Mouse (Mus musculus) gastrocnemius, adult 2 months (tissue): ENCODE measurements around the gene Gemin5. TPM values are rescaled to one million over a fixed set of nuclear protein-coding genes. Genes with fewer than 3 reads are reported as not detected.
A peak's percentile ranks its signal among the peaks of the same experiment; 100 is the strongest.
"Not testable (repeated sequence)": the region's sequence is repeated elsewhere in the genome, so short reads cannot be mapped to it uniquely, and the experiment has no call there.

Experiments
- DNase-seq: peaks from one replicate; pipeline ENCODE4 v3.0.0; 2022
- H3K27ac ChIP-seq: fragments of 200-600 bp; 2 replicates; pipeline ENCODE4 v1.8.1; 2022; ENCODE audit warnings: mild to moderate bottlenecking
- H3K4me3 ChIP-seq: fragments of 200-600 bp; 2 replicates; pipeline ENCODE4 v1.8.1; 2022; ENCODE audit warnings: mild to moderate bottlenecking, moderate library complexity
- CTCF ChIP-seq: fragments of 200-600 bp; IDR thresholded peaks from 2 replicates; pipeline ENCODE4 v1.8.1; 2022; ENCODE audit warnings: antibody characterized with exemption, mild to moderate bottlenecking, moderate library complexity
- intact Hi-C: fragments of 180-260 bp; cut with DNase I; formaldehyde crosslinking; loops from one replicate; pipeline ENCODE4 v1.15.1; 2025
- total RNA-seq, 2 experiments: library from RNA; stranded (reverse); gene quantifications; 2 replicates each; pipeline ENCODE4 v1.2.3; 2021

The Gemin5 gene
- total RNA-seq, 2 experiments from 2014 or later, result 8.7 to 10.9 TPM

- TF ChIP-seq CTCF, result no peak
- intact Hi-C loops, result loop anchor here (5.0 to 10.0 kb wide), 3 partner anchors 94 to 224 kb away; partner anchors contain the start of gene Larp1
- no peak overlapping the region for H3K27ac ChIP-seq
- DNase-seq, result no peak
- no peak overlapping the region for H3K4me3 ChIP-seq
Observed at GRCm38 (mm10) chr11:58101194-58101720, 67.1 kb downstream of the Gemin5 start.

- no peak for DNase-seq
- intact Hi-C loops, result loop anchor here (5.0 to 10.0 kb wide), 3 partner anchors 93 to 225 kb away; partner anchors contain the start of gene Larp1
- Histone ChIP-seq H3K4me3 (no peak overlapping the region), H3K27ac (no peak overlapping the region)
- TF ChIP-seq CTCF, result no peak
Observed at GRCm38 (mm10) chr11:58100006-58100405, 68.3 kb downstream of the Gemin5 start.

- H3K27ac ChIP-seq, intact Hi-C loops, DNase-seq: not testable (repeated sequence)
- H3K4me3 ChIP-seq, result peak overlapping the region; percentile 82
- TF ChIP-seq CTCF, result peak; percentile 47
Observed at GRCm38 (mm10) chr11:58098366-58098720, 70.0 kb downstream of the Gemin5 start.

GRCm38 (mm10) chr11:58097621-58098365 is 70.5 kb downstream of the Gemin5 start:
- peak overlapping the region; percentile 80 for H3K27ac ChIP-seq
- TF ChIP-seq CTCF, result 0 out of 2 replicates have a peak, but pooled peaks have one; percentile 0
- DNase-seq, result peak; percentile 36
- intact Hi-C loops, result no loop called here
- peak overlapping the region; percentile 82 for H3K4me3 ChIP-seq

GRCm38 (mm10) chr11:58096821-58097620 is 71.3 kb downstream of the Gemin5 start:
- Histone ChIP-seq H3K4me3 (peak overlapping the region; percentile 82), H3K27ac (peak overlapping the region; percentile 80)
- peak; percentile 45 for DNase-seq
- intact Hi-C loops, result no loop called here
- TF ChIP-seq CTCF, result 0 out of 2 replicates have a peak, but pooled peaks have one; percentile 0

- intact Hi-C loops, result no loop called here
- no peak for DNase-seq
- Histone ChIP-seq H3K4me3 (no peak overlapping the region), H3K27ac (no peak overlapping the region)
- TF ChIP-seq CTCF, result no peak
Observed at GRCm38 (mm10) chr11:58096160-58096559, 72.2 kb downstream of the Gemin5 start.

- no peak overlapping the region for H3K4me3 ChIP-seq
- intact Hi-C loops, result no loop called here
- no peak overlapping the region for H3K27ac ChIP-seq
- DNase-seq, result no peak
- no peak for TF ChIP-seq CTCF
Observed at GRCm38 (mm10) chr11:58095561-58095960, 72.8 kb downstream of the Gemin5 start.

- H3K27ac ChIP-seq, result peak overlapping the region; percentile 0; the same call in 1 of the 2 replicates
- no peak overlapping the region for H3K4me3 ChIP-seq
- no peak for DNase-seq
- TF ChIP-seq CTCF, result no peak
- intact Hi-C loops, result no loop called here
Observed at GRCm38 (mm10) chr11:58094766-58095165, 73.6 kb downstream of the Gemin5 start.

- peak within 1 kb of the TSS; percentile 86 for H3K27ac ChIP-seq
- DNase-seq, result peak; percentile 76
- intact Hi-C loops, result no loop called here
- TF ChIP-seq CTCF, result no peak
- H3K4me3 ChIP-seq, result peak within 1 kb of the TSS; percentile 74
Observed at GRCm38 (mm10) chr11:58093021-58093528, 75.3 kb downstream of the Gemin5 start, which contains the start of gene Gm12248. Gene Gm12248 (minus strand): TSS chr11:58093134.

GRCm38 (mm10) chr11:58092541-58092940 is 75.8 kb downstream of the Gemin5 start:
- peak overlapping the region; percentile 74 for H3K4me3 ChIP-seq
- intact Hi-C loops, result no loop called here
- TF ChIP-seq CTCF, result no peak
- peak; percentile 45 for DNase-seq
- H3K27ac ChIP-seq, result peak overlapping the region; percentile 86

- no peak overlapping the region for H3K4me3 ChIP-seq
- intact Hi-C loops, result no loop called here
- no peak overlapping the region for H3K27ac ChIP-seq
- no peak for TF ChIP-seq CTCF
- DNase-seq, result no peak
Observed at GRCm38 (mm10) chr11:58081716-58082115, 86.6 kb downstream of the Gemin5 start.

- Histone ChIP-seq H3K4me3 (no peak overlapping the region), H3K27ac (no peak overlapping the region)
- TF ChIP-seq CTCF, result no peak
- intact Hi-C loops, result no loop called here
- no peak for DNase-seq
Observed at GRCm38 (mm10) chr11:58077270-58077669, 91.1 kb downstream of the Gemin5 start.

GRCm38 (mm10) chr11:58072978-58073377 is 95.4 kb downstream of the Gemin5 start:
- no peak overlapping the region for H3K27ac ChIP-seq
- TF ChIP-seq CTCF, result no peak
- no peak overlapping the region for H3K4me3 ChIP-seq
- intact Hi-C loops, result no loop called here
- no peak for DNase-seq

Other genes with a start within 250 kb of the Gemin5 start
- gene Larp1, start 159.5 kb downstream of the Gemin5 start, total RNA-seq, result 10 to 100 TPM; 90.4 to 98.4 TPM
- gene Gm12248, start 75.4 kb downstream of the Gemin5 start, total RNA-seq, result not detected
- 10 to 100 TPM; 28.4 to 38.0 TPM for gene Cnot8, start 64.4 kb downstream of the Gemin5 start, total RNA-seq
- 10 to 100 TPM; 35.6 to 45.8 TPM for gene Mrpl22, start 3.1 kb upstream of the Gemin5 start, total RNA-seq
- 1 to 10 TPM; 6.5 to 9.7 TPM for gene Igtp, start 31.0 kb upstream of the Gemin5 start, total RNA-seq
- 10 to 100 TPM in 1 of 2 experiments, 1 to 10 TPM in 1; 8.7 to 14.6 TPM for gene Irgm2, start 31.1 kb upstream of the Gemin5 start, total RNA-seq
- not detected for gene 4930438A08Rik, start 106.3 kb upstream of the Gemin5 start, total RNA-seq
- 1 to 10 TPM; 4.1 to 5.0 TPM for gene Zfp692, start 138.5 kb upstream of the Gemin5 start, total RNA-seq
- gene Zfp672, start 161.8 kb upstream of the Gemin5 start, total RNA-seq, result 10 to 100 TPM; 43.1 to 44.6 TPM
- gene Sh3bp5l, start 162.2 kb upstream of the Gemin5 start, total RNA-seq, result 10 to 100 TPM; 21.2 to 23.5 TPM
- gene Lypd8, start 210.5 kb upstream of the Gemin5 start, total RNA-seq, result not detected